Mouse (Mus musculus): Measurements from ENCODE around the gene Efnb2.

Efnb2 gene

DNA sequence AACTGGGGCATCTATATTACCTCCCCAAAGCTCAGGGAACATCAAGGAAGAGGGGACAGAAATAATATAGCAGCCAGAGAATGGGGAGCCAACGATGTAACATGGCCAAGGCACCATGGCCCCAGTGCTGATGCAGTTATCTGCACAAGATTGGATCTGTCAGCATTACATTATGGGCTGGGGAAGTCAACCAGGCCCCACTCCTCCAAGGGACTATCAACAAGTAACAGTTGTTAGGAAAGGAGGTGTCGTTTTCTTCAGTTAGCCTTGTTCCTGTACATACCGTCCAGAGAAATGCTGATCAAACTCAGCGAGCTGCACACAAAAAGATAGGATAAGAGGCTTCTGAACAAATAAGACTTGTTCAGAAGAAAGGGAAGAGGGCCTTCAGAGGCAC, 77.1 kb downstream of the Efnb2 start:
- in situ Hi-C loops (cut with MboI; ENCODE audit: low pct_unique_long_range_greater_than_20kb in 1 of 2, low sequenced_read_pairs in 2 of 2, unreplicated experiment in 1 of 2) = no loop called here

GRCm38 (mm10) chr8:8583290-8583980, 77.6 kb downstream of the Efnb2 start:
- in situ Hi-C loops (cut with MboI; ENCODE audit: low pct_unique_long_range_greater_than_20kb in 1 of 2, low sequenced_read_pairs in 2 of 2, unreplicated experiment in 1 of 2) = no loop called here

DNA sequence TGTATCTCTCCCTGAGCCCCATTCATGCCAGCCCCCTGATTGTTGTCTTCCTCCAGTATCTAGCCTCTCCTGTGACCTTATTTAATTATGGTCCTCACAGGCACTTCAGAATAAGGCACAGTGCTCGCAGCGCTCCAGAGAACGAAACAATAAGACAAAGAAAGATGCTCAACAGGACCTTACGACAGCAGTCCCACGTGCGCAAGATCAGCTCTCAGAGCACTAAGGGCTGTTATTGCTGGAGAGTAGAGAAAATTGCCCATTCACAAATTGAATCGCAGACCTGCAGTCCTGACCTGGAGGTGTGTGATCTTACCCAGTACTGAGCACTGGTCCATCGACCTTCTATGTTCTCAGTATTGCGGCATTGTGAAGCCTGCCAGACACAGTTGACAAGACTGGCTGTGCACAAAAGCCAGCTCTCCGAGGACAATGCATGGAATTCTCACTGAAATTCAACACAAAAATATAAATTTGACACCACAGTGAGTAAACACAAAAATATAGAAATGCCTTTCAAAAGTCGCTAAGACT, 83.2 kb downstream of the Efnb2 start:
- in situ Hi-C loops (cut with MboI; ENCODE audit: low pct_unique_long_range_greater_than_20kb in 1 of 2, low sequenced_read_pairs in 2 of 2, unreplicated experiment in 1 of 2) = no loop called here

GRCm38 (mm10) chr8:8576833-8577232, 84.2 kb downstream of the Efnb2 start:
- in situ Hi-C loops (cut with MboI; ENCODE audit: low pct_unique_long_range_greater_than_20kb in 1 of 2, low sequenced_read_pairs in 2 of 2, unreplicated experiment in 1 of 2) = no loop called here

GRCm38 (mm10) chr8:8576286-8576685, 84.8 kb downstream of the Efnb2 start:
- in situ Hi-C loops (cut with MboI; ENCODE audit: low pct_unique_long_range_greater_than_20kb in 1 of 2, low sequenced_read_pairs in 2 of 2, unreplicated experiment in 1 of 2) = no loop called here

DNA sequence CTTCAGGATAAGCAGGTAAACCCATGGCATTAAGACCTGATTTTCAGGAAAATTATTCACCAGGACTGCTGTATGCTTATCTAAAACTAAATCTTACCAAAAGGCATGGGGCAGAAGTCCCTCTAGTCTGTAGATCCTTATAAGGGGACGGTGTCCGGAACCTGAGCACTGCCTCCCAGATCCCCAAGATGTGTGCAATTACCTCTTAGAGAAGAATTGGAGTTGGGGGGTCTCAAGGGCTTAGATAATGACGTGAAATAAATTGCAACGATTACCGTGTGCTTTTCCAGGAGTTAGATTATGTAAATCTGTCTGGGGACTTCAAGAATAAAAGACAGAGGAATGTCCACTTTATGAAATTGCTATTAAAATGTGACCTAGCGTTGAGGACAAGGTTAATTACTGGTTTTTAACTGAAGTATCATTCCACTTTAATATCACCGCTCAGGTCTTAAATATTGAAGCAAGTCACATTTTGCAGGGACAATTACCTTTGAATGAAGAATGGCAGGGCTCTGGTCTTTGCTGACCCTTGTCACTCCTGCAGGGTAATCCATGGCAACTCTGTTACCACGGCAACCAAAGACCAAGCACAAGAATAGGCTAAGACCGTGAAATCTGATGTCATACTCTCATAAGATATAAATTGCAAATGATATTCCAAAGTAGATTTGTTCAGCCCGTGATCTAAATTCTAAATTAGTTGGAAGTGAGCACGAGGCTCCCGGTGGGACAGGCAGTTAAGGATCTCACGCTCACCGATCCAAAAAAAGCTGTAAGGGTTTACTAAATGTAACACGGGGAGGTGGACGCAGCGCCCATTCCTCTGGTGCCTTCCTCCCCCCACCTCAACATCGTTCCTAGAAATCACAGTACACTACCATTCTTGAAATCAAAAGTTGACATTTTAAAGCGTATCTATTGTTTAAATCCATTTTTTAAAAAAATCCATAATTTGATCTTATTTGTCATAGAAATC, 86.2 kb downstream of the Efnb2 start:
- in situ Hi-C loops (cut with MboI; ENCODE audit: low pct_unique_long_range_greater_than_20kb in 1 of 2, low sequenced_read_pairs in 2 of 2, unreplicated experiment in 1 of 2) = no loop called here

GRCm38 (mm10) chr8:8572272-8572671, 88.8 kb downstream of the Efnb2 start:
- in situ Hi-C loops (cut with MboI; ENCODE audit: low pct_unique_long_range_greater_than_20kb in 1 of 2, low sequenced_read_pairs in 2 of 2, unreplicated experiment in 1 of 2) = no loop called here

DNA sequence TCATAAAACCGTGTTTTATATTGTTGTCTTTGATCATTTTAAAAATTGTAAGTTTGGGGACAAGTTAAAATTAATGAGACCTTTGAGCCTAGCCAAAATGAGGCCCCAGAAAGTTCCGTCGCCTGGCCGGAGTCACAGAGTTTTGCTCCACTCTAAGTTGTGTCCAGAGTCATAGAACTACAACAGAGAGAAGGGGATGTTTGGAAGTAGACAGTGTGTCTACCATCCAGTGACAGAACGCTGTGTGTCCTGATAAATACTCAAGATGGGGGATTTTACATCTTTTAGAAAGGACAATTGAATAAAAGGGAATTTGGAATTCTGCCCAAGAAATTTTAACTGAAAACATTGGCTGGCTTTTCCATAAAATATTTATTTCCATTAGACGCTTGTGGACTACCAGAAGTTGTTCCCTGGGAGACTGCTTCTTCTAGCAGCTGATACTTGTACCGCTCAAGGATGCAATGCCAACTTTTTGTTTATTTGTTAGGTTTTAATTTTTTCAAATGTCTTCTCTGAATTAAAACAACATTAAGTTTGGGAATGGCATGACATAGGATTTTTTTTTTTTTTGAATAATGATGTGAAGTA, 89.3 kb downstream of the Efnb2 start:
- in situ Hi-C loops (cut with MboI; ENCODE audit: low pct_unique_long_range_greater_than_20kb in 1 of 2, low sequenced_read_pairs in 2 of 2, unreplicated experiment in 1 of 2) = no loop called here

GRCm38 (mm10) chr8:8569280-8569679, 91.8 kb downstream of the Efnb2 start:
- in situ Hi-C loops (cut with MboI; ENCODE audit: low pct_unique_long_range_greater_than_20kb in 1 of 2, low sequenced_read_pairs in 2 of 2, unreplicated experiment in 1 of 2) = no loop called here

DNA sequence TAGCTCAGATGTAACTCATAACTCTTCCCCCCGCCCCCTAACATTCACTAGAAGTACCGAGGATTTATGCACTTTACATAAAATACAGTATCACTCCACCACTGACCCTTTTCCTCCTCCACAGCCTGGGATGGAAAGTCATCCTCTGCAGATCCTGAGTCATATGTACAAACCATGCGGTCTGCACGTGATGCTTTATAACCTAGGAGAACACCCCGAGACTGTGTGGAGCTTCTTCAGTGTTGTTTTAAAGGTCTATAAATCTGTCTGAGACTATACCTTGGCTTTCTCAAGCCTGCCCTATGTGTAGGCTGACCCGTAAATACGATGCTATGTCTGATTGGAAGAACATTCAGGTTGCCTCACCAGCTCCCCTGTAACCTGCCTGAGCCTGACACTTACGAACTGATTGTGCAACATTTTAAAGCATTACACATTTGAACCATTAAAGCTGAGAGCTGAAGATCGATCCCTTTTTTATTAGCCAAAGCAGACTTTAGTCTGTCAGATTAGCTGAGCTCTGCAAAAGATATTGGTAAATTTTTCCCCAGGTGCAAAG, 92.7 kb downstream of the Efnb2 start:
- in situ Hi-C loops (cut with MboI; ENCODE audit: low pct_unique_long_range_greater_than_20kb in 1 of 2, low sequenced_read_pairs in 2 of 2, unreplicated experiment in 1 of 2) = no loop called here
